Mouse (Mus musculus): ENCODE data around the gene Socs1. TPM values are rescaled to one million over a fixed set of nuclear protein-coding genes. Genes with fewer than 3 reads are reported as not detected.

The Socs1 gene
- polyA plus RNA-seq, 1 experiment from 2014 or later: 3.2 TPM

- Histone ChIP-seq H3K27ac (ENCODE audit: low read depth, low read length) (no peak overlapping the region), H3K36me3 (ENCODE audit: control insufficient read depth, insufficient read depth, low read length) (no peaks in the 10 kb centered on the region), H3K4me3 (ENCODE audit: low read depth, low read length) (no peak overlapping the region), H3K4me2 (no peak overlapping the region), H3K9me3 (ENCODE audit: control insufficient read depth, low read length) (no peaks in the 10 kb centered on the region), H3K9ac (ENCODE audit: low read depth, low read length) (no peak overlapping the region), H3K4me1 (replicated peaks; ENCODE audit: control insufficient read depth, insufficient read depth, low read length) (no peaks in the 10 kb centered on the region), H3K27me3 (replicated peaks; ENCODE audit: control insufficient read depth, insufficient read depth, low read length) (0 out of 2 replicates have a peak, but pooled peaks cover 3% of the 10 kb centered on the region)
- no peak for DNase-seq (ENCODE audit: low spot score)
- 68% methylated on average over 5 of the region's 5 CpGs for WGBS
- no peak for ATAC-seq (replicated peaks; ENCODE audit: low FRiP score)
Observed at GRCm38 (mm10) chr16:10762569-10763180, 22.7 kb downstream of the Socs1 start.

- ATAC-seq (replicated peaks; ENCODE audit: low FRiP score) (no peak), DNase-seq (ENCODE audit: low spot score) (no peak)
- WGBS: 54% methylated on average over 8 of the region's 8 CpGs
- Histone ChIP-seq H3K4me3 (ENCODE audit: low read depth, low read length) (no peak overlapping the region), H3K27me3 (replicated peaks; ENCODE audit: control insufficient read depth, insufficient read depth, low read length) (0 out of 2 replicates have a peak, but pooled peaks cover 3% of the 10 kb centered on the region), H3K36me3 (ENCODE audit: control insufficient read depth, insufficient read depth, low read length) (no peaks in the 10 kb centered on the region), H3K9me3 (ENCODE audit: control insufficient read depth, low read length) (no peaks in the 10 kb centered on the region), H3K27ac (ENCODE audit: low read depth, low read length) (no peak overlapping the region), H3K9ac (ENCODE audit: low read depth, low read length) (no peak overlapping the region), H3K4me1 (replicated peaks; ENCODE audit: control insufficient read depth, insufficient read depth, low read length) (no peaks in the 10 kb centered on the region), H3K4me2 (no peak overlapping the region)
Observed at GRCm38 (mm10) chr16:10761182-10761581, 24.2 kb downstream of the Socs1 start.

- Histone ChIP-seq H3K27ac (ENCODE audit: low read depth, low read length) (no peak overlapping the region), H3K4me2 (no peak overlapping the region), H3K9ac (ENCODE audit: low read depth, low read length) (no peak overlapping the region), H3K27me3 (replicated peaks; ENCODE audit: control insufficient read depth, insufficient read depth, low read length) (no peaks in the 10 kb centered on the region), H3K36me3 (ENCODE audit: control insufficient read depth, insufficient read depth, low read length) (no peaks in the 10 kb centered on the region), H3K4me1 (replicated peaks; ENCODE audit: control insufficient read depth, insufficient read depth, low read length) (no peaks in the 10 kb centered on the region), H3K4me3 (ENCODE audit: low read depth, low read length) (no peak overlapping the region), H3K9me3 (ENCODE audit: control insufficient read depth, low read length) (no peaks in the 10 kb centered on the region)
- DNase-seq (ENCODE audit: low spot score): no peak
- no peak for ATAC-seq (replicated peaks; ENCODE audit: low FRiP score)
- WGBS: 69% methylated on average over 6 of the region's 6 CpGs
Observed at GRCm38 (mm10) chr16:10756168-10756567, 29.2 kb downstream of the Socs1 start.

- no peak overlapping the region for H3K27ac ChIP-seq (ENCODE audit: low read depth, low read length)
- H3K4me1 ChIP-seq (replicated peaks; ENCODE audit: control insufficient read depth, insufficient read depth, low read length): no peaks in the 10 kb centered on the region
- 70% methylated on average over 3 of the region's 3 CpGs for WGBS
- no peaks in the 10 kb centered on the region for H3K9me3 ChIP-seq (ENCODE audit: control insufficient read depth, low read length)
- no peaks in the 10 kb centered on the region for H3K36me3 ChIP-seq (ENCODE audit: control insufficient read depth, insufficient read depth, low read length)
- DNase-seq (ENCODE audit: low spot score) (no peak), ATAC-seq (replicated peaks; ENCODE audit: low FRiP score) (no peak; the same call in 1 of the 2 replicates)
- no peaks in the 10 kb centered on the region for H3K27me3 ChIP-seq (replicated peaks; ENCODE audit: control insufficient read depth, insufficient read depth, low read length)
- H3K9ac ChIP-seq (ENCODE audit: low read depth, low read length): no peak overlapping the region
- no peak overlapping the region for H3K4me3 ChIP-seq (ENCODE audit: low read depth, low read length)
- H3K4me2 ChIP-seq: no peak overlapping the region
Observed at GRCm38 (mm10) chr16:10754521-10755296, 30.6 kb downstream of the Socs1 start.

GRCm38 (mm10) chr16:10749824-10750223 is 35.5 kb downstream of the Socs1 start:
- ATAC-seq (replicated peaks; ENCODE audit: low FRiP score): no peak
- Histone ChIP-seq H3K4me2 (no peak overlapping the region), H3K27me3 (replicated peaks; ENCODE audit: control insufficient read depth, insufficient read depth, low read length) (no peaks in the 10 kb centered on the region), H3K4me1 (replicated peaks; ENCODE audit: control insufficient read depth, insufficient read depth, low read length) (0 out of 2 replicates have a peak, but pooled peaks cover 2% of the 10 kb centered on the region), H3K4me3 (ENCODE audit: low read depth, low read length) (no peak overlapping the region), H3K9ac (ENCODE audit: low read depth, low read length) (no peak overlapping the region), H3K36me3 (ENCODE audit: control insufficient read depth, insufficient read depth, low read length) (no peaks in the 10 kb centered on the region), H3K9me3 (ENCODE audit: control insufficient read depth, low read length) (no peaks in the 10 kb centered on the region), H3K27ac (ENCODE audit: low read depth, low read length) (no peak overlapping the region)
- DNase-seq (ENCODE audit: low spot score): no peak
- WGBS: 57% methylated on average over 7 of the region's 7 CpGs

- Histone ChIP-seq H3K4me2 (no peak overlapping the region), H3K27me3 (replicated peaks; ENCODE audit: control insufficient read depth, insufficient read depth, low read length) (no peaks in the 10 kb centered on the region), H3K27ac (ENCODE audit: low read depth, low read length) (no peak overlapping the region), H3K9ac (ENCODE audit: low read depth, low read length) (no peak overlapping the region), H3K4me3 (ENCODE audit: low read depth, low read length) (no peak overlapping the region), H3K4me1 (replicated peaks; ENCODE audit: control insufficient read depth, insufficient read depth, low read length) (0 out of 2 replicates have a peak, but pooled peaks cover 2% of the 10 kb centered on the region), H3K36me3 (ENCODE audit: control insufficient read depth, insufficient read depth, low read length) (no peaks in the 10 kb centered on the region), H3K9me3 (ENCODE audit: control insufficient read depth, low read length) (no peaks in the 10 kb centered on the region)
- no peak for DNase-seq (ENCODE audit: low spot score)
- ATAC-seq (replicated peaks; ENCODE audit: low FRiP score): no peak
- 62% methylated on average over 7 of the region's 7 CpGs for WGBS
Observed at GRCm38 (mm10) chr16:10749226-10749625, 36.1 kb downstream of the Socs1 start.

GRCm38 (mm10) chr16:10741082-10741481 is 44.3 kb downstream of the Socs1 start:
- Histone ChIP-seq H3K9me3 (ENCODE audit: control insufficient read depth, low read length) (no peaks in the 10 kb centered on the region), H3K4me1 (replicated peaks; ENCODE audit: control insufficient read depth, insufficient read depth, low read length) (0 out of 2 replicates have a peak, but pooled peaks cover 5% of the 10 kb centered on the region), H3K4me2 (no peak overlapping the region), H3K27me3 (replicated peaks; ENCODE audit: control insufficient read depth, insufficient read depth, low read length) (no peaks in the 10 kb centered on the region), H3K4me3 (ENCODE audit: low read depth, low read length) (no peak overlapping the region), H3K36me3 (ENCODE audit: control insufficient read depth, insufficient read depth, low read length) (no peaks in the 10 kb centered on the region), H3K27ac (ENCODE audit: low read depth, low read length) (no peak overlapping the region), H3K9ac (ENCODE audit: low read depth, low read length) (no peak overlapping the region)
- ATAC-seq (replicated peaks; ENCODE audit: low FRiP score): no peak
- WGBS: 81% methylated on average over 2 of the region's 2 CpGs
- DNase-seq (ENCODE audit: low spot score): no peak

GRCm38 (mm10) chr16:10739854-10740398 is 45.4 kb downstream of the Socs1 start:
- Histone ChIP-seq H3K27ac (ENCODE audit: low read depth, low read length) (no peak overlapping the region), H3K9me3 (ENCODE audit: control insufficient read depth, low read length) (no peaks in the 10 kb centered on the region), H3K4me1 (replicated peaks; ENCODE audit: control insufficient read depth, insufficient read depth, low read length) (0 out of 2 replicates have a peak, but pooled peaks cover 5% of the 10 kb centered on the region), H3K4me2 (no peak overlapping the region), H3K27me3 (replicated peaks; ENCODE audit: control insufficient read depth, insufficient read depth, low read length) (no peaks in the 10 kb centered on the region), H3K9ac (ENCODE audit: low read depth, low read length) (no peak overlapping the region), H3K36me3 (ENCODE audit: control insufficient read depth, insufficient read depth, low read length) (no peaks in the 10 kb centered on the region), H3K4me3 (ENCODE audit: low read depth, low read length) (no peak overlapping the region)
- ATAC-seq (replicated peaks; ENCODE audit: low FRiP score) (no peak), DNase-seq (ENCODE audit: low spot score) (no peak)
- WGBS: 67% methylated on average over 9 of the region's 9 CpGs
